Mouse (Mus musculus) heart, postnatal 0 days (tissue): ENCODE measurements around the gene Qpctl.

Experiments
- CTCF ChIP-seq: IDR thresholded peaks from 2 replicates; pipeline ENCODE4 v1.5.1; 2016; ENCODE audit warnings: antibody characterized with exemption, control low read depth, low read depth
- EP300 ChIP-seq: IDR thresholded peaks from 2 replicates; pipeline ENCODE4 v1.6.1; 2016; ENCODE audit warnings: antibody characterized with exemption, low read depth

GRCm38 (mm10) chr7:19194676-19195075 is 45.6 kb upstream of the Qpctl start:
- no peak for TF ChIP-seq EP300
- TF ChIP-seq CTCF, result no peak
